Mouse (Mus musculus) hindbrain, embryonic 12.5 days (tissue): Measurements from ENCODE around the gene 4931428L18Rik. TPM values are rescaled to one million over a fixed set of nuclear protein-coding genes. Genes with fewer than 3 reads are reported as not detected.

Source experiments
- ATAC-seq: fragments of 200-750 bp; cut with Nextera tagmentation; 2 replicates; pipeline ENCODE4 v1.8.0; 2017; ENCODE audit warnings: moderate TSS enrichment; ENCODE audit not compliant: low FRiP score
- H3K27ac ChIP-seq: fragments of 300-500 bp; sonication (generic); 2 replicates; pipeline ENCODE4 v1.5.1; 2016; ENCODE audit warnings: mild to moderate bottlenecking
- H3K27me3 ChIP-seq: fragments of 300-500 bp; sonication (generic); 2 replicates; pipeline ENCODE4 v1.6.1; 2016; ENCODE audit warnings: mild to moderate bottlenecking
- H3K36me3 ChIP-seq: fragments of 300-500 bp; sonication (generic); 2 replicates; pipeline ENCODE4 v1.6.1; 2016; ENCODE audit warnings: mild to moderate bottlenecking
- H3K4me1 ChIP-seq: fragments of 300-500 bp; sonication (generic); 2 replicates; pipeline ENCODE4 v1.6.1; 2016
- H3K4me2 ChIP-seq: fragments of 300-500 bp; sonication (generic); replicated peaks from 2 replicates; pipeline ENCODE4 v1.6.1; 2016; ENCODE audit warnings: mild to moderate bottlenecking
- H3K4me3 ChIP-seq: fragments of 300-500 bp; sonication (generic); 2 replicates; pipeline ENCODE4 v1.5.1; 2016; ENCODE audit warnings: mild to moderate bottlenecking
- H3K9ac ChIP-seq: fragments of 300-500 bp; sonication (generic); 2 replicates; pipeline ENCODE4 v1.6.1; 2016; ENCODE audit warnings: mild to moderate bottlenecking, moderate library complexity
- H3K9me3 ChIP-seq: fragments of 300-500 bp; sonication (generic); replicated peaks from 2 replicates; pipeline ENCODE4 v1.6.1; 2016; ENCODE audit warnings: mild to moderate bottlenecking
- WGBS: fragments of 180-500 bp; shearing (Covaris S2); methylation state at CpG from one replicate; pipeline ENCODE4 v1.1.7; 2016; 5-methylcytosine and 5-hydroxymethylcytosine counted together
- polyA plus RNA-seq: library from polyadenylated mRNA; unstranded; fragments of >200 nt; fragmentation: Nextera tagmentation; extraction: Ambion mirVana; gene quantifications from 2 replicates; pipeline ENCODE4 v1.2.1, GENCODE M21; 2016

Gene 4931428L18Rik
- polyA plus RNA-seq, 1 experiment from 2014 or later, result not detected

DNA sequence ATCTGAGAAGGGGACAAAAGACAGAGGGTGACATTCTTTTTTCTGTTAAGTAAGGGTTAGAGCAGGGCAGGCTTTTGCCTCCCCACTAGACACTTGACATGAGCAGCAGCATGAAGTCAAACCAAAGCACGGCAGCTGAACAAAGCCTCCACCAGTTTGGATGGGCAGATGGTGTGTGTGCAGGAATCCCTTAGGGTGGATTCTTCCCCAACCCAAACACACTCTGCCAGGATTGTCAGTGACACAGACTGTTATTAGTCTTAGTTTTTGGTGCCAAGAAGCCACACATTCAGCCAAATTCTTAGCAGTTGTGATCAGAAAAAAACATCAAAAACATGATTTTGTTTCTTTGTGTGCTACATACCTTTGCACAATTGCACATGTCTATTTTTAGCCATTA lies 44.2 kb downstream of the 4931428L18Rik start:
- H3K27me3 ChIP-seq, result no peaks in the 10 kb centered on the region
- H3K4me2 ChIP-seq, result no peak overlapping the region
- H3K4me1 ChIP-seq, result no peaks in the 10 kb centered on the region
- no peaks in the 10 kb centered on the region for H3K9me3 ChIP-seq
- H3K36me3 ChIP-seq, result no peaks in the 10 kb centered on the region
- no peak overlapping the region for H3K4me3 ChIP-seq
- no peak for ATAC-seq
- H3K27ac ChIP-seq, result no peak overlapping the region
- no peak overlapping the region for H3K9ac ChIP-seq
- 57% methylated on average over 1 of the region's 1 CpGs for WGBS

DNA sequence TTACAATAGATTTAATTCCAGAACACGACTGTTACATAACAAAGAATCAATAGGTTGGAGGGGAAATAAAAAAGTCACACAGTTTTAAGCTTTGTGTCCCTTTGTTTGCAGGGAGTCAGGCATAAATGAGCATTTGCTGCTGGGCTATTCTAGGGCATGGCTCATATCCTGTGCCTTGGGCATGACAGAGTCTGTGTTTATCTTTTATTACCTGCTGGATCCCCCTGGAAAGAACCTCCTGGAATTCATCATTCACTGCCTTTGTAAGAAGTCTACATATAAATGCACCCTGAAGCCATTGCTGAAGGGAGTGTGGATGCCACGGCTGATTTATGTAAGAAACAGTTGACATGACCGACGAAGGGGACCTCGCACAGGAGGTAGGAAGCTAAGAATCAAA lies 46.4 kb downstream of the 4931428L18Rik start, which contains the start of gene Lgsn:
Lgsn (plus strand) TSS at position 301 of the 400 bp plus-strand sequence.
- H3K9ac ChIP-seq, result no peak within 1 kb of the TSS
- no peak within 1 kb of the TSS for H3K4me3 ChIP-seq
- H3K27ac ChIP-seq, result no peak within 1 kb of the TSS
- no peak for ATAC-seq
- no peaks in the 10 kb centered on the region for H3K27me3 ChIP-seq
- no peaks in the 10 kb centered on the region for H3K9me3 ChIP-seq
- H3K4me2 ChIP-seq, result no peak within 1 kb of the TSS
- H3K36me3 ChIP-seq, result no peaks in the 10 kb centered on the region
- 81% methylated on average over 5 of the region's 5 CpGs for WGBS
- no peaks in the 10 kb centered on the region for H3K4me1 ChIP-seq

DNA sequence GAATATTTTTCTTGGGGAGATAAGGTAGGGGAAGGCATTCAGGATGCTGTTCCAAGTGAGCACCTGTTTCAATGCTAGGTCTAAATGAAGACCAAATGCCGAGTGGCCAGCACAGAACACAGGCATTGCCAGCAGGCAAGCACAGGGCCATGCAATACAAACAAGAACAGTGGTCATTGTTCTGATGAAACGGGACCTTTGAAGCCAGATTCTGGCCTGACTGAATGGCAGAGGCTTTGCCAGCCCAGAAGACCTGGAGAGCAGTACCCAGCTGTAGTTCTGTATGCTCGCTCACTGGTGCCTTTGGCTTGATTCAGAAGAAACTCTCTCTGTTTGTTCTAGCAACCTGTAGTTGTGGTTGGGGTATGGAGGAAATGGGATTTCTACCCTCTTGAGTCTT lies 47.1 kb downstream of the 4931428L18Rik start:
- H3K9me3 ChIP-seq, result no peaks in the 10 kb centered on the region
- H3K9ac ChIP-seq, result no peak overlapping the region
- H3K36me3 ChIP-seq, result no peaks in the 10 kb centered on the region
- no peak for ATAC-seq
- H3K27ac ChIP-seq, result no peak overlapping the region
- 81% methylated on average over 3 of the region's 3 CpGs for WGBS
- no peaks in the 10 kb centered on the region for H3K27me3 ChIP-seq
- H3K4me3 ChIP-seq, result no peak overlapping the region
- H3K4me2 ChIP-seq, result no peak overlapping the region
- H3K4me1 ChIP-seq, result no peaks in the 10 kb centered on the region

DNA sequence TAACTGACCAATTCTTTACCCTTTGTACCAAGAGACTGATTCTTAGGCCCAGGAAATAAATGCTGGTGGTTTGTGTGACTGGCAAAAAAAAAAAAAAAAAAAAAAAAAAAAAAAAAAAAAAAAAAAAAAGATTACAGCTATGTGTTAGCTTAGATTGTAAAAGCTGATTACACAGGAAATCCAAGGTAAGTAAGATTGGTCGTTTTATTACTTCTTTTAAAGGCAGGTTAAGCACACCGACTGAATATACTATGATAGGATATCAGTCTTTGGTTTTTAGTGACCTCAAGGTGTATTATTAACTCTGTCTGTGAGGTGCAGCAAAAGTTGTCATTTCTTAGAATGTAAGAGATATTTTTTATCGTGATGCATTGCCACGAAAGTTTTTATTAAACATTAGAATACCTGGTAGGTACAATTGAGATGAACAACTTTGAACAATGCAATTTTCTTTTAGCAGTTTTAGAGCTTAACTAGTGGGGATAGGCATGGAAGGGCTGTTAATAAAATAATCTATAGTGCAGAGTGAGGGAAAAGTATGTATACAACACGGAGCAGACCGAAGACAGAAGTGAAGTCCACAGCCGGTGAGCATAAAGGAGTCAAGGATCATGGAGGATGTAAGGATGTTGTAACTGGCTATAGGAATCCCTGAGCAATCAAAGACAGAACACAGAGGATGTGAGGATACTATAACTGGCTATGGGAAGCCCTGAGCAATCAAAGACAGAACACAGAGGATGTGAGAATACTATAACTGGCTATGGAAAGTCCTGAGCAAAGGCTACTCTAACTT lies 57.0 kb downstream of the 4931428L18Rik start:
- no peak overlapping the region for H3K4me2 ChIP-seq
- H3K4me3 ChIP-seq, result no peak overlapping the region
- WGBS, result 89% methylated on average over 7 of the region's 7 CpGs
- ATAC-seq, result no peak
- no peak overlapping the region for H3K27ac ChIP-seq
- H3K9ac ChIP-seq, result no peak overlapping the region
- H3K4me1 ChIP-seq, result no peaks in the 10 kb centered on the region
- no peaks in the 10 kb centered on the region for H3K27me3 ChIP-seq
- no peaks in the 10 kb centered on the region for H3K36me3 ChIP-seq
- H3K9me3 ChIP-seq, result no peaks in the 10 kb centered on the region

DNA sequence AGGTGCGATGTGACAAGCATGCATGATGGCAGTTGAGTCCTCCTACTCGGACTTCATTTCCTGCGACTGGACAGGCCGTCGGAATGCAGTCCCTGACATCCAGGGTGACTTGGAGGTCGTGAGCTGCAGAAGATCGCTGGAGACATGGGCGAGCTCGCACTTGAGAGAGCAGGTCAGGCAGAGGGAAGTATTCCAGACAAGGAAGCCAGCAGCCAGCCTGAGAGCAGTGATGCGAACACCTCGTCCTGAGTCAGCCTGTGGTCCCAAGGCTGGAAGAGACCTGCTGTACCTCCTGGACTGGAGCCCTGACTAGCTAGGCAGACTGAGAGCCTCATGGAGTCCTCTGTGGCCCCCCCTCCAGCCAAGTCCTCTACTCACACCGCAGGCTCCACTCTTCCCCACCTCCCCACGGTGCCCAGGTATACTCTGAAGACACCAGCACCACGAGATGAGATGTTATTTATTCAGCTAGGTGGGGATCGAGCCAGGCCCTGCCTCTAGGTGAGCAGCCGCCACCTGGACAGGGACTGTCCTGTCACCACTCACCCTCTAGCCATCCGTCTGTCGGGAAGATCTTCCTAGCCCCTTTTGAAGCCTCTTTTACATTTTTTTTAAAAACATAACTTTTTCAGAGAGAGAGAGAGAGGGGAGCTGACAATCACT lies 57.8 kb downstream of the 4931428L18Rik start:
- 80% methylated on average over 18 of the region's 18 CpGs for WGBS
- no peaks in the 10 kb centered on the region for H3K4me1 ChIP-seq
- H3K27ac ChIP-seq, result no peak overlapping the region
- H3K4me2 ChIP-seq, result no peak overlapping the region
- no peak overlapping the region for H3K9ac ChIP-seq
- no peak overlapping the region for H3K4me3 ChIP-seq
- H3K36me3 ChIP-seq, result no peaks in the 10 kb centered on the region
- no peaks in the 10 kb centered on the region for H3K9me3 ChIP-seq
- no peaks in the 10 kb centered on the region for H3K27me3 ChIP-seq
- no peak for ATAC-seq

DNA sequence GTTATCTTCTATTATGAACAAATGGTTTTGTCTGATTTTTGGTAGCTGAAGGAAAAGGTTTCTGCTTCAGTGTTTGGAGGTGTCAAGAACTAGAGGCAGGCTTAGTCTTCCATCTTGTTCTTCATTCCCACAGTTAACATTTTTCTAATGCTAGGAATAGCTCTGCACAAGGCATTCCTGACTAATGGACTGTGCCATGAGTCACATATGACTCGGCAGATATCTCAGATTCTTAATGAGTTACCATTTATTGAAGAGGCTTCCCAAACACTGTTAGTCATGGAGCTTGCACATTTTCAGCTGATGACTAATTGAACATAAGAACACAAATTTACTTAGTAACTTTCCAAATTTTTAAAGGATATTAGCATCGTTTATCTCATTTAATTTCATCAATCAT lies 65.6 kb downstream of the 4931428L18Rik start:
- no peak overlapping the region for H3K4me3 ChIP-seq
- H3K9me3 ChIP-seq, result no peaks in the 10 kb centered on the region
- H3K27ac ChIP-seq, result no peak overlapping the region
- no peak overlapping the region for H3K4me2 ChIP-seq
- H3K36me3 ChIP-seq, result no peaks in the 10 kb centered on the region
- no peak overlapping the region for H3K9ac ChIP-seq
- no peaks in the 10 kb centered on the region for H3K4me1 ChIP-seq
- no peaks in the 10 kb centered on the region for H3K27me3 ChIP-seq
- ATAC-seq, result no peak
- WGBS, result 93% methylated on average over 2 of the region's 2 CpGs

GRCm38 (mm10) chr1:31156185-31156584 lies 66.3 kb downstream of the 4931428L18Rik start:
- Histone ChIP-seq H3K4me2 (no peak overlapping the region), H3K4me1 (no peaks in the 10 kb centered on the region), H3K27ac (no peak overlapping the region), H3K4me3 (no peak overlapping the region), H3K9me3 (no peaks in the 10 kb centered on the region), H3K9ac (no peak overlapping the region), H3K36me3 (no peaks in the 10 kb centered on the region), H3K27me3 (no peaks in the 10 kb centered on the region)
- no peak for ATAC-seq
- 84% methylated on average over 2 of the region's 2 CpGs for WGBS

GRCm38 (mm10) chr1:31153793-31154349 lies 68.6 kb downstream of the 4931428L18Rik start:
- no peaks in the 10 kb centered on the region for H3K9me3 ChIP-seq
- no peak overlapping the region for H3K27ac ChIP-seq
- H3K9ac ChIP-seq, result no peak overlapping the region
- H3K4me1 ChIP-seq, result no peaks in the 10 kb centered on the region
- 25% methylated on average over 7 of the region's 7 CpGs for WGBS
- peak; percentile 78 for ATAC-seq
- H3K4me3 ChIP-seq, result no peak overlapping the region
- no peak overlapping the region for H3K4me2 ChIP-seq
- no peaks in the 10 kb centered on the region for H3K27me3 ChIP-seq
- H3K36me3 ChIP-seq, result no peaks in the 10 kb centered on the region

DNA sequence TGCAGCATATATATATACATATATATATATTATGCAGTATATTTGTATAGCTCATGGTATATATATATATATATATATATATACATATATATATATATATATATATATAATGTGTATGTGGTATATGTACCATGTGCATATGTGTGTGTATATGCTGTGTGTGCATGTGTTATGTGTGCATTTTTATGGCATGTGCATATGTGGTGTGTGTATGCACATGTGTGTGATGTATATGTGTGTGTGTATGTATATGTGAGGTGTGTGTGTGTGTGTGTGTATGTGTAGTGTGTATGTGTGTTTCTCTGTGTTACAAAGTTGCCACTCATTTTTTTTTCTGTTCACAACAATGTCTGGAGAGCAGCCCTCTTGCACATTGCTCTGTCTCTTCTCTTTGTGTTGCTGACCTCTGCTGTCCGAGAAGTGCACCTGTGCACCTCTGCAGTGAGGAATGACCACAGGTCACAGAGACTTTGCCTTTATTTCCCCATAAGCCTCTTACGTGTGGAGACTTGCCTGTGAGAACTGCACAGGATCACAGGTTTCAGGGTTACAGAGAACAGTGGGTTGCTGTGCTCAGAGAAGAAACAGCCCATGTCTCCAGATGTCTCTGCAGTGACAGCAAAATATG lies 69.6 kb downstream of the 4931428L18Rik start:
- H3K4me2 ChIP-seq, result no peak overlapping the region
- no peaks in the 10 kb centered on the region for H3K4me1 ChIP-seq
- no peaks in the 10 kb centered on the region for H3K36me3 ChIP-seq
- no peak overlapping the region for H3K27ac ChIP-seq
- H3K9ac ChIP-seq, result no peak overlapping the region
- no peak for ATAC-seq
- WGBS, result 66% methylated on average over 2 of the region's 2 CpGs
- no peak overlapping the region for H3K4me3 ChIP-seq
- H3K27me3 ChIP-seq, result no peaks in the 10 kb centered on the region
- no peaks in the 10 kb centered on the region for H3K9me3 ChIP-seq

GRCm38 (mm10) chr1:31150546-31150945 lies 71.9 kb downstream of the 4931428L18Rik start:
- H3K9me3 ChIP-seq, result no peaks in the 10 kb centered on the region
- no peak overlapping the region for H3K4me2 ChIP-seq
- WGBS, result 70% methylated on average over 3 of the region's 3 CpGs
- no peaks in the 10 kb centered on the region for H3K36me3 ChIP-seq
- H3K9ac ChIP-seq, result no peak overlapping the region
- H3K4me3 ChIP-seq, result no peak overlapping the region
- H3K27me3 ChIP-seq, result no peaks in the 10 kb centered on the region
- H3K4me1 ChIP-seq, result no peaks in the 10 kb centered on the region
- ATAC-seq, result no peak
- H3K27ac ChIP-seq, result no peak overlapping the region

GRCm38 (mm10) chr1:31149671-31150070 lies 72.8 kb downstream of the 4931428L18Rik start:
- no peaks in the 10 kb centered on the region for H3K27me3 ChIP-seq
- no peaks in the 10 kb centered on the region for H3K4me1 ChIP-seq
- no peak for ATAC-seq
- no peak overlapping the region for H3K27ac ChIP-seq
- no peaks in the 10 kb centered on the region for H3K36me3 ChIP-seq
- H3K9me3 ChIP-seq, result no peaks in the 10 kb centered on the region
- H3K4me2 ChIP-seq, result no peak overlapping the region
- H3K9ac ChIP-seq, result no peak overlapping the region
- 60% methylated on average over 6 of the region's 6 CpGs for WGBS
- no peak overlapping the region for H3K4me3 ChIP-seq

GRCm38 (mm10) chr1:31143571-31143970 lies 78.9 kb downstream of the 4931428L18Rik start:
- Histone ChIP-seq H3K27ac (no peak overlapping the region), H3K9me3 (no peaks in the 10 kb centered on the region), H3K4me2 (no peak overlapping the region), H3K4me1 (no peaks in the 10 kb centered on the region), H3K4me3 (no peak overlapping the region), H3K36me3 (no peaks in the 10 kb centered on the region), H3K9ac (no peak overlapping the region), H3K27me3 (no peaks in the 10 kb centered on the region)
- ATAC-seq, result no peak
- WGBS, result 79% methylated on average over 2 of the region's 2 CpGs
